Mouse (Mus musculus): ENCODE data around the gene Gng7. TPM values are rescaled to one million over a fixed set of nuclear protein-coding genes. Genes with fewer than 3 reads are reported as not detected.

The Gng7 gene
- polyA plus RNA-seq, 1 experiment from 2014 or later: 2.1 TPM

DNA sequence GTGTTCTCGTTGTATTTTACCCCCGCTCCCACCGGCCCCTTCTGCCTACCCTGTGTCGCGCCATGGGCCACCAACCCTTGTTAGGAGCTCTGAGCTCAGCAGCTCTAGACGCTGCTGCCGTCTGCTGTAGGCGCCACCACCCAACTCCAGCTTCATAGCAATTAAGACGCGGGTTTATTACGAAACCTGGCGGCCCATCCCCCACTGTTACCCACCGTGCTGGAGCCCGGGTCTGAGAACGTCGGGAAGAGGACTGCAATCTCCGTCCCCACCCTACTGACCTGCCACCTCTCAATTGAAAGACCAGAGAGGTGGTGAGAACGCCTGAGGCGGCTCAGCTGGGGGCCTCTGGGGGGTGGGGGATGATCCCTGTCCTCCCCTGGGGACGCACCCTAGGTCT lies 82.5 kb downstream of the Gng7 start:
- DNase-seq (ENCODE audit: low spot score) (peak; percentile 59), ATAC-seq (replicated peaks; ENCODE audit: low FRiP score) (no peak)
- WGBS: 2% methylated on average over 20 of the region's 20 CpGs
- Histone ChIP-seq H3K4me3 (ENCODE audit: low read depth, low read length) (peak overlapping the region; percentile 46), H3K27me3 (replicated peaks; ENCODE audit: control insufficient read depth, insufficient read depth, low read length) (peaks cover 71% of the 10 kb centered on the region), H3K27ac (ENCODE audit: low read depth, low read length) (no peak overlapping the region), H3K4me2 (peak overlapping the region; percentile 99), H3K36me3 (ENCODE audit: control insufficient read depth, insufficient read depth, low read length) (no peaks in the 10 kb centered on the region), H3K9ac (ENCODE audit: low read depth, low read length) (0 out of 2 replicates have a peak overlapping the region, but pooled peaks have one; percentile 48), H3K9me3 (ENCODE audit: control insufficient read depth, low read length) (no peaks in the 10 kb centered on the region), H3K4me1 (replicated peaks; ENCODE audit: control insufficient read depth, insufficient read depth, low read length) (peaks cover 63% of the 10 kb centered on the region)

DNA sequence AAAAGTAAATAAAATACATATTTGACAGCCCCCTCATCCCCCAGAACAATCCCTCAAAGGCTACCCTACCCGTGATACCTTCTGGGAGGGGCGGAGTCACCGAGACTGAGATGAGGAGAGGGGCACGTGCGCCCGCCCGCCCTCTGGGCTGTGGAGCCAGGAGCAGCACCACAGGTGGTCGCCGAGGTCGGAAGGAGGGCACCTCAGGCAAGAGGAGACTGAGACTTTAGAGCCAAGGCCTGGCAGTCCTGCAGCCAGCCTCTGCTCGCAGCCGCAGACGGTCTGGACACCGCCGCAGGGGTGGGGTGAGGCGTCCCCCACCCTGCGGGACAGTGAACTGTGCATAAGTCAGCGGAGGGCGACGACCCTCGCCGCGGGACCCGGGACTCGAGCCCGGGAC lies 83.0 kb downstream of the Gng7 start:
- H3K4me1 ChIP-seq (replicated peaks; ENCODE audit: control insufficient read depth, insufficient read depth, low read length): peaks cover 58% of the 10 kb centered on the region
- no peaks in the 10 kb centered on the region for H3K9me3 ChIP-seq (ENCODE audit: control insufficient read depth, low read length)
- DNase-seq (ENCODE audit: low spot score) (no peak), ATAC-seq (replicated peaks; ENCODE audit: low FRiP score) (no peak)
- WGBS: 2% methylated on average over 26 of the region's 26 CpGs
- H3K27ac ChIP-seq (ENCODE audit: low read depth, low read length): no peak overlapping the region
- peaks cover 65% of the 10 kb centered on the region for H3K27me3 ChIP-seq (replicated peaks; ENCODE audit: control insufficient read depth, insufficient read depth, low read length)
- no peaks in the 10 kb centered on the region for H3K36me3 ChIP-seq (ENCODE audit: control insufficient read depth, insufficient read depth, low read length)
- no peak overlapping the region for H3K9ac ChIP-seq (ENCODE audit: low read depth, low read length)
- peak overlapping the region; percentile 99 for H3K4me2 ChIP-seq
- peak overlapping the region; percentile 46 for H3K4me3 ChIP-seq (ENCODE audit: low read depth, low read length)

DNA sequence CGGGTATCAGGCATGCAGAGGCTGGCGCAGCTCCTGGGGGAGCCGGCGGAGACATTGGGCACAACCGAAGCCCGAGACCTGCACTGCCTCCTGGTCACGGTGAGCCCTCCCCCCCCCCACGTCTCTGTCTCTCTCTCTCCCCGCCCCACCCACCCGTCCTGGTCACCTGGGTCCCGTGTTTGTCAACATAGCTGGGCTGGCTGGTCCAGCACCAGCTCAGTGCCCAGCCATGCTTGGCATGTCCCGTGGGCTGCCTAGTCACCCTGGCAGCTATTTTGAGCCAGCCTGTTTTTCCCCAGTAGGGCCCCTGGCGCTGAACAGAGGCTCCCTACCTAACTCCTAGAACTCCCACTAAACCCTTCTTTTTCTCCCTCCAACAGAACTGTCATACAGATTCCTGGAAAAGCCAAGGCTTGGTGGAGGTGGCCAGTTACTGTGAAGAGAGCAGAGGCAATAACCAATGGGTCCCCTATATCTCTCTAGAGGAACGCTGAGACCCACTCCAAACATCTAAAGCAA lies 83.5 kb downstream of the Gng7 start:
- ATAC-seq (replicated peaks; ENCODE audit: low FRiP score): no peak
- Histone ChIP-seq H3K9ac (ENCODE audit: low read depth, low read length) (no peak overlapping the region), H3K27ac (ENCODE audit: low read depth, low read length) (no peak overlapping the region), H3K27me3 (replicated peaks; ENCODE audit: control insufficient read depth, insufficient read depth, low read length) (peaks cover 61% of the 10 kb centered on the region), H3K4me2 (peak overlapping the region; percentile 99), H3K4me1 (replicated peaks; ENCODE audit: control insufficient read depth, insufficient read depth, low read length) (peaks cover 53% of the 10 kb centered on the region), H3K4me3 (ENCODE audit: low read depth, low read length) (peak overlapping the region; percentile 59), H3K9me3 (ENCODE audit: control insufficient read depth, low read length) (no peaks in the 10 kb centered on the region), H3K36me3 (ENCODE audit: control insufficient read depth, insufficient read depth, low read length) (no peaks in the 10 kb centered on the region)
- no peak for DNase-seq (ENCODE audit: low spot score)
- 10% methylated on average over 14 of the region's 14 CpGs for WGBS

DNA sequence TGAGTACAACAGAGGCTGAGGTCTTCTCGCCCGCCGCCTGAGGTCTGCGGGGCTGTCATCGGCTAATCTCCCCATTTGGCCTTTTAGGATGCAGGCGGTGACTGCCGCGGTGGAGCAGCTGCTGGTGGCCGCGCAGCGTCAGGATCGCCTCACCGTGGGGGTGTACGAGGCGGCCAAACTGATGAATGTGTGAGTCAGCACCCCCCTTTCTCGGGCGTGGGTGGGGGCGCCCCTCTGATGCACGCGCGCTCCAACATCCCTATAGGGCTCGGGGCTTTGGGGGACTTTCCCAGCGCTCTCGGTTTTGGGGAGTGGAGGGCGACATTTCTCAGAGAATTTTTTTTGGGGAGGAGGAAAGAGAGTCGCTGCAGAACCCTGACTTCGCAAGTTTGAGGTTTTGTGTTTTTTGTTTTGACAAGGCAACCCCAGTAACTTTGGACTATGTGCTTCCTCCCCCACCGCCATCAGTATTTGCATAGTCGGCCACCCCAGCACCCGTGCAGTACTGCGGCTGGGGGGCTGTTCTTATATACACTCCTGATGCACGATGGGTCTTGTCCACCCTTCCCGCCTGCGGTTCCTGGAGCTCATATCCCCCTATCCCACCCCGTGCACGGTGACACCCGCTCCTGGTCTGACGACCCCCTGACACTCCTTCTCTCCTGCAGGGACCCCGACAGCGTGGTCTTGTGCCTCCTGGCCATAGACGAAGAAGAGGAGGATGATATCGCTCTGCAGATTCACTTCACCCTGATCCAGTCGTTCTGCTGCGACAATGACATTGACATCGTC lies 84.2 kb downstream of the Gng7 start:
- ATAC-seq (replicated peaks; ENCODE audit: low FRiP score): 0 out of 2 replicates have a peak, but pooled peaks have one; percentile 18
- Histone ChIP-seq H3K9me3 (ENCODE audit: control insufficient read depth, low read length) (no peaks in the 10 kb centered on the region), H3K4me2 (peak overlapping the region; percentile 99), H3K36me3 (ENCODE audit: control insufficient read depth, insufficient read depth, low read length) (no peaks in the 10 kb centered on the region), H3K27me3 (replicated peaks; ENCODE audit: control insufficient read depth, insufficient read depth, low read length) (peaks cover 54% of the 10 kb centered on the region), H3K27ac (ENCODE audit: low read depth, low read length) (no peak overlapping the region), H3K4me1 (replicated peaks; ENCODE audit: control insufficient read depth, insufficient read depth, low read length) (peaks cover 48% of the 10 kb centered on the region), H3K9ac (ENCODE audit: low read depth, low read length) (peak overlapping the region; percentile 60), H3K4me3 (ENCODE audit: low read depth, low read length) (peak overlapping the region; percentile 59)
- peak; percentile 57 for DNase-seq (ENCODE audit: low spot score)
- 1% methylated on average over 45 of the region's 45 CpGs for WGBS

GRCm38 (mm10) chr10:80929299-80930226 lies 85.2 kb downstream of the Gng7 start, which contains the start of gene Gadd45b:
Gene Gadd45b (plus strand): TSS chr10:80930073.
- peak within 1 kb of the TSS; percentile 99 for H3K4me2 ChIP-seq
- no peaks in the 10 kb centered on the region for H3K9me3 ChIP-seq (ENCODE audit: control insufficient read depth, low read length)
- peaks cover 46% of the 10 kb centered on the region for H3K27me3 ChIP-seq (replicated peaks; ENCODE audit: control insufficient read depth, insufficient read depth, low read length)
- ATAC-seq (replicated peaks; ENCODE audit: low FRiP score): peak; percentile 87
- DNase-seq (ENCODE audit: low spot score): peak; percentile 98
- peak within 1 kb of the TSS; percentile 69 for H3K27ac ChIP-seq (ENCODE audit: low read depth, low read length)
- WGBS: under 1% methylated on average over 56 of the region's 56 CpGs
- no peaks in the 10 kb centered on the region for H3K36me3 ChIP-seq (ENCODE audit: control insufficient read depth, insufficient read depth, low read length)
- peak within 1 kb of the TSS; percentile 59 for H3K4me3 ChIP-seq (ENCODE audit: low read depth, low read length)
- H3K4me1 ChIP-seq (replicated peaks; ENCODE audit: control insufficient read depth, insufficient read depth, low read length): peaks cover 43% of the 10 kb centered on the region
- H3K9ac ChIP-seq (ENCODE audit: low read depth, low read length): peak within 1 kb of the TSS; percentile 66

- whole genome bisulfite sequencing: under 1% methylated on average over 45 of the region's 48 CpGs
- H3K4me3 ChIP-seq (ENCODE audit: low read depth, low read length): peak overlapping the region; percentile 59
- H3K9me3 ChIP-seq (ENCODE audit: control insufficient read depth, low read length): no peaks in the 10 kb centered on the region
- peak overlapping the region; percentile 99 for H3K4me2 ChIP-seq
- DNase-seq (ENCODE audit: low spot score) (peak; percentile 89), ATAC-seq (replicated peaks; ENCODE audit: low FRiP score) (peak; percentile 40)
- H3K9ac ChIP-seq (ENCODE audit: low read depth, low read length): peak overlapping the region; percentile 66
- no peak overlapping the region; the same call in 1 of the 2 replicates for H3K27ac ChIP-seq (ENCODE audit: low read depth, low read length)
- H3K27me3 ChIP-seq (replicated peaks; ENCODE audit: control insufficient read depth, insufficient read depth, low read length): peaks cover 37% of the 10 kb centered on the region
- H3K36me3 ChIP-seq (ENCODE audit: control insufficient read depth, insufficient read depth, low read length): no peaks in the 10 kb centered on the region
- peaks cover 43% of the 10 kb centered on the region for H3K4me1 ChIP-seq (replicated peaks; ENCODE audit: control insufficient read depth, insufficient read depth, low read length)
Observed at GRCm38 (mm10) chr10:80928586-80929298, 86.0 kb downstream of the Gng7 start.

GRCm38 (mm10) chr10:80925472-80925871 lies 89.3 kb downstream of the Gng7 start:
- no peak overlapping the region for H3K9ac ChIP-seq (ENCODE audit: low read depth, low read length)
- H3K36me3 ChIP-seq (ENCODE audit: control insufficient read depth, insufficient read depth, low read length): no peaks in the 10 kb centered on the region
- peaks cover 5% of the 10 kb centered on the region for H3K27me3 ChIP-seq (replicated peaks; ENCODE audit: control insufficient read depth, insufficient read depth, low read length)
- H3K4me1 ChIP-seq (replicated peaks; ENCODE audit: control insufficient read depth, insufficient read depth, low read length): peaks cover 15% of the 10 kb centered on the region
- H3K9me3 ChIP-seq (ENCODE audit: control insufficient read depth, low read length): no peaks in the 10 kb centered on the region
- H3K4me3 ChIP-seq (ENCODE audit: low read depth, low read length): no peak overlapping the region
- WGBS: 37% methylated on average over 3 of the region's 3 CpGs
- H3K27ac ChIP-seq (ENCODE audit: low read depth, low read length): no peak overlapping the region
- H3K4me2 ChIP-seq: no peak overlapping the region
- ATAC-seq (replicated peaks; ENCODE audit: low FRiP score) (no peak), DNase-seq (ENCODE audit: low spot score) (no peak)

DNA sequence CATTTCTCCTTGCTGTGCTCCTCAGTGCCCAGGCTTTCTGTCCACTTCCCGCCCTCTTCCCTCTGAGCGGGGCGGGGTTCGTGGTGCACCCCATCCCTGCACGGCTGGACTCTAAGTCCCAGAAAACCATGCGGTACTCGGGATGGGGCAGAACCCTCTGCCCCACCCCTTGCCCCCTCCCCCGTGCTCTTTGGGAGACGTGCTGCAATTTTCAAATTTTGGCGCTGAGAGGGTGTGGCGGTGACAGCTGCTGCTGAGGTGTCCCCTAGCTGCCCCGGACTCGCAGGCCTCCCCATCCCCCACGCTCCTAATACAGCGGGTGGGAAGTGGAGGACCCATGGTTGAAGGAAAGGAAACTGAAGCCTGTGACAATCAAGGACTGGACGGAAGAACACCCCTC lies 92.8 kb downstream of the Gng7 start:
- ATAC-seq (replicated peaks; ENCODE audit: low FRiP score) (0 out of 2 replicates have a peak, but pooled peaks have one; percentile 30), DNase-seq (ENCODE audit: low spot score) (no peak)
- 8% methylated on average over 16 of the region's 16 CpGs for WGBS
- Histone ChIP-seq H3K27ac (ENCODE audit: low read depth, low read length) (no peak overlapping the region), H3K9me3 (ENCODE audit: control insufficient read depth, low read length) (no peaks in the 10 kb centered on the region), H3K4me3 (ENCODE audit: low read depth, low read length) (peak overlapping the region; percentile 22), H3K9ac (ENCODE audit: low read depth, low read length) (peak overlapping the region; percentile 44), H3K4me2 (peak overlapping the region; percentile 58), H3K4me1 (replicated peaks; ENCODE audit: control insufficient read depth, insufficient read depth, low read length) (peaks cover 9% of the 10 kb centered on the region), H3K36me3 (ENCODE audit: control insufficient read depth, insufficient read depth, low read length) (no peaks in the 10 kb centered on the region), H3K27me3 (replicated peaks; ENCODE audit: control insufficient read depth, insufficient read depth, low read length) (no peaks in the 10 kb centered on the region)

Measured in liver, embryonic 11.5 days (tissue).